In genomic region chr2:164114051-164114450, GRCm38 (mm10) we compare ENCODE assay signal across 17 mouse cellular contexts. TPM values are rescaled to one million over a fixed set of nuclear protein-coding genes. Genes with fewer than 3 reads are reported as not detected.
"Had no signal": no experiment of that assay in that cellular context is flagged by ENCODE, and none has a peak within 500 bp of the region (broad histone marks: within the 10 kb centered on the region; RNA-seq: fewer than 3 reads in every experiment).

No protein-coding gene starts in this region.

- H3K27ac ChIP-seq: neural tube, embryonic 12.5 days had no signal

- ATAC-seq: midbrain, embryonic 16.5 days had no signal

- DNase-seq: lung, adult 18-20 months; lung, embryonic 14.5 days; lung, postnatal 10 days; lung, postnatal 4 days; midbrain, embryonic 14.5 days; right cerebral cortex, postnatal 14 days; thymus, adult 18-20 months; thymus, postnatal 14 days; thymus, postnatal 36 days had no signal

- H3K4me3 ChIP-seq: megakaryocyte, embryonic 14.5 days; neural tube, embryonic 12.5 days had no signal

- H3K9ac ChIP-seq: lung, embryonic 14.5 days; neural tube, embryonic 12.5 days had no signal

- H3K27me3 ChIP-seq: megakaryocyte, embryonic 14.5 days; neural tube, embryonic 12.5 days had no signal

- H3K4me2 ChIP-seq: lung, embryonic 14.5 days; midbrain, embryonic 11.5 days; neural tube, embryonic 12.5 days had no signal

- H3K4me1 ChIP-seq: neural tube, embryonic 12.5 days had no signal

- H3K9me3 ChIP-seq: megakaryocyte, embryonic 14.5 days; neural tube, embryonic 12.5 days had no signal

RNA-seq across cellular contexts. Expression of gene Kcns1, which starts 56.9 kb away (rescaled TPM):
- total RNA-seq: neutrophil, adult 5-6 weeks had no signal
- polyA plus RNA-seq: liver, embryonic 16.5 days; lung, embryonic 14.5 days; lung, embryonic 16.5 days; thymus, postnatal 0 days had no signal
